Mouse (Mus musculus) neural tube, embryonic 15.5 days (tissue): Measurements from ENCODE around the gene 1700069L16Rik. TPM values are rescaled to one million over a fixed set of nuclear protein-coding genes. Genes with fewer than 3 reads are reported as not detected.

Experiments
- ATAC-seq: fragments of 200-750 bp; cut with Nextera tagmentation; 2 replicates; pipeline ENCODE4 v1.8.0; 2017; ENCODE audit warnings: mild to moderate bottlenecking, moderate TSS enrichment, moderate library complexity; ENCODE audit not compliant: low FRiP score
- H3K27ac ChIP-seq: fragments of 300-500 bp; sonication (generic); replicated peaks from 2 replicates; pipeline ENCODE4 v1.5.1; 2015; ENCODE audit warnings: mild to moderate bottlenecking, inconsistent platforms
- H3K27me3 ChIP-seq: fragments of 300-500 bp; sonication (generic); replicated peaks from 2 replicates; pipeline ENCODE4 v1.6.1; 2015; ENCODE audit warnings: inconsistent platforms
- H3K36me3 ChIP-seq: fragments of 300-500 bp; sonication (generic); 2 replicates; pipeline ENCODE4 v1.6.1; 2015; ENCODE audit warnings: inconsistent platforms
- H3K4me1 ChIP-seq: fragments of 300-500 bp; sonication (generic); 2 replicates; pipeline ENCODE4 v1.6.1; 2015; ENCODE audit warnings: inconsistent platforms
- H3K4me2 ChIP-seq: fragments of 300-500 bp; sonication (generic); 2 replicates; pipeline ENCODE4 v1.6.1; 2015; ENCODE audit warnings: inconsistent platforms, mild to moderate bottlenecking, moderate library complexity
- H3K4me3 ChIP-seq: fragments of 300-500 bp; sonication (generic); replicated peaks from 2 replicates; pipeline ENCODE4 v1.5.1; 2015; ENCODE audit warnings: mild to moderate bottlenecking, inconsistent platforms
- H3K9ac ChIP-seq: fragments of 300-500 bp; sonication (generic); replicated peaks from 2 replicates; pipeline ENCODE4 v1.6.1; 2015; ENCODE audit warnings: mild to moderate bottlenecking, inconsistent platforms
- H3K9me3 ChIP-seq: fragments of 300-500 bp; sonication (generic); replicated peaks from 2 replicates; pipeline ENCODE4 v1.6.1; 2016; ENCODE audit warnings: inconsistent platforms
- WGBS: fragments of 180-500 bp; shearing (Covaris S2); methylation state at CpG from one replicate; pipeline ENCODE4 v1.1.7; 2015; ENCODE audit warnings: mixed read lengths; 5-methylcytosine and 5-hydroxymethylcytosine counted together
- polyA plus RNA-seq: library from polyadenylated mRNA; unstranded; fragments of >200 nt; fragmentation: Nextera tagmentation; extraction: Ambion mirVana; gene quantifications from 2 replicates; pipeline ENCODE4 v1.2.1, GENCODE M21; 2015

1700069L16Rik gene
- polyA plus RNA-seq, 1 experiment from 2014 or later: not detected

- Histone ChIP-seq H3K27ac (no peak overlapping the region), H3K4me2 (no peak overlapping the region), H3K36me3 (no peaks in the 10 kb centered on the region), H3K4me3 (no peak overlapping the region), H3K27me3 (no peaks in the 10 kb centered on the region), H3K9me3 (no peaks in the 10 kb centered on the region), H3K9ac (no peak overlapping the region), H3K4me1 (peaks cover 12% of the 10 kb centered on the region; the same call in 1 of the 2 replicates)
- ATAC-seq: no peak
- WGBS: 57% methylated on average over 14 of the region's 14 CpGs
Observed at GRCm38 (mm10) chr5:113681219-113681618, 43.4 kb downstream of the 1700069L16Rik start.

- WGBS: 96% methylated on average over 4 of the region's 4 CpGs
- no peak overlapping the region for H3K4me3 ChIP-seq
Observed at GRCm38 (mm10) chr5:113679509-113679908, 45.1 kb downstream of the 1700069L16Rik start.

GRCm38 (mm10) chr5:113678743-113679452 is 45.7 kb downstream of the 1700069L16Rik start:
- H3K4me2 ChIP-seq: no peak overlapping the region
- no peaks in the 10 kb centered on the region for H3K9me3 ChIP-seq
- 65% methylated on average over 10 of the region's 10 CpGs for WGBS
- peaks cover 5% of the 10 kb centered on the region; the same call in 1 of the 2 replicates for H3K4me1 ChIP-seq
- ATAC-seq: no peak
- no peaks in the 10 kb centered on the region for H3K36me3 ChIP-seq
- H3K27ac ChIP-seq: no peak overlapping the region
- H3K9ac ChIP-seq: no peak overlapping the region
- H3K4me3 ChIP-seq: no peak overlapping the region
- H3K27me3 ChIP-seq: no peaks in the 10 kb centered on the region

More at GRCm38 (mm10) chr5:113679509-113679908, 45.1 kb downstream of the 1700069L16Rik start:
- Histone ChIP-seq H3K27ac (no peak overlapping the region), H3K9ac (no peak overlapping the region), H3K27me3 (no peaks in the 10 kb centered on the region), H3K4me2 (no peak overlapping the region), H3K36me3 (no peaks in the 10 kb centered on the region), H3K9me3 (no peaks in the 10 kb centered on the region), H3K4me1 (peaks cover 11% of the 10 kb centered on the region; the same call in 1 of the 2 replicates)
- no peak for ATAC-seq

DNA sequence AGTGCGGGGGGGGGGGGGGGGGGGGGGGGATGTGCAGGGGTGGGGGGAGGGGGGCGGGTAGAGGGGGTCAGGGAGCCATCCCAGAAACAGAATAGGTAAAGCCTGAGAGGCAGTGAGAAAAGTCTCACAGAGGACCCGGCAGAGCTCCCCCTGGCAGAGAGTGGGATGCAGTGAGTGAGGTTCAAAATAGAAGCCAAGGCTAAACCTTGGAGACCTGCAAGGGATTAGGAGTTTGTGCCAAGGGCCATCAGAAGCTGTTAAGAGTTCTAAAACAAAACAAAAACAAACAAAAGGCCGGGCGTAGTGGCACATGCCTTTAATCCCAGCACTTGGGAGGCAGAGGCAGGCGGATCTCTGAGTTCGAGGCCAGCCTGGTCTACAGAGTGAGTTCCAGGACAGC is 47.0 kb downstream of the 1700069L16Rik start:
- no peak overlapping the region for H3K4me3 ChIP-seq
- H3K9me3 ChIP-seq: no peaks in the 10 kb centered on the region
- no peak for ATAC-seq
- no peak overlapping the region for H3K9ac ChIP-seq
- no peaks in the 10 kb centered on the region for H3K4me1 ChIP-seq
- H3K36me3 ChIP-seq: no peaks in the 10 kb centered on the region
- H3K27ac ChIP-seq: no peak overlapping the region
- WGBS: 91% methylated on average over 5 of the region's 7 CpGs
- no peaks in the 10 kb centered on the region for H3K27me3 ChIP-seq
- H3K4me2 ChIP-seq: no peak overlapping the region

- Histone ChIP-seq H3K27ac (no peak overlapping the region), H3K36me3 (no peaks in the 10 kb centered on the region), H3K4me3 (no peak overlapping the region), H3K27me3 (no peaks in the 10 kb centered on the region), H3K4me1 (no peaks in the 10 kb centered on the region), H3K9me3 (no peaks in the 10 kb centered on the region), H3K9ac (no peak overlapping the region), H3K4me2 (no peak overlapping the region)
- no peak for ATAC-seq
- 71% methylated on average over 7 of the region's 7 CpGs for WGBS
Observed at GRCm38 (mm10) chr5:113674851-113675250, 49.7 kb downstream of the 1700069L16Rik start.

GRCm38 (mm10) chr5:113672456-113672855 is 52.1 kb downstream of the 1700069L16Rik start:
- H3K9ac ChIP-seq: no peak overlapping the region
- H3K36me3 ChIP-seq: no peaks in the 10 kb centered on the region
- no peaks in the 10 kb centered on the region for H3K4me1 ChIP-seq
- H3K9me3 ChIP-seq: no peaks in the 10 kb centered on the region
- H3K4me3 ChIP-seq: no peak overlapping the region
- no peak overlapping the region for H3K4me2 ChIP-seq
- no peak for ATAC-seq
- no peaks in the 10 kb centered on the region for H3K27me3 ChIP-seq
- WGBS: 87% methylated on average over 7 of the region's 7 CpGs
- no peak overlapping the region for H3K27ac ChIP-seq

- no peak overlapping the region for H3K9ac ChIP-seq
- WGBS: 80% methylated on average over 6 of the region's 6 CpGs
- H3K4me2 ChIP-seq: no peak overlapping the region
- no peaks in the 10 kb centered on the region for H3K9me3 ChIP-seq
- no peak overlapping the region for H3K27ac ChIP-seq
- H3K36me3 ChIP-seq: no peaks in the 10 kb centered on the region
- H3K4me3 ChIP-seq: no peak overlapping the region
- no peaks in the 10 kb centered on the region for H3K27me3 ChIP-seq
- no peak for ATAC-seq
- H3K4me1 ChIP-seq: no peaks in the 10 kb centered on the region
Observed at GRCm38 (mm10) chr5:113670597-113670996, 54.0 kb downstream of the 1700069L16Rik start.

DNA sequence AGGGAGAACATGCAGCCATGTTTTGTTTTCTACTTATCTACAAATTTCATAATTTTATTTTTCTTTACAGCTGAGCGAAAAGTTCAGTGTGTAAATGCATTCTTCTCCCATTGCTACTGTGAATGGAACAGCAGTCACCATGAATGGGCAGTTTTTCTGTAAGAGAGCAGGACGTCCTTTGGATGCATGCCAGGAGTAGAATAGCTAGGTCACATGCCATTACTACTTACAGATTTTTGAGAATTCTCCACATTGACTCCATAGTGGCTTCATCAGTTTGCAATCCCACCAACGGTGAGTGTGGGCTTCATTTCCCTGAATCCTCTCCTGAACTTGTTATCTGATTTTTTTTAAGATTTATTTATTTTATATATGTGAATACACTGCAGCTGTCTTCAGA is 54.5 kb downstream of the 1700069L16Rik start:
- H3K9ac ChIP-seq: no peak overlapping the region
- WGBS: 71% methylated on average over 3 of the region's 3 CpGs
- H3K27ac ChIP-seq: no peak overlapping the region
- H3K4me1 ChIP-seq: no peaks in the 10 kb centered on the region
- no peak overlapping the region for H3K4me3 ChIP-seq
- no peak for ATAC-seq
- H3K36me3 ChIP-seq: no peaks in the 10 kb centered on the region
- no peak overlapping the region for H3K4me2 ChIP-seq
- no peaks in the 10 kb centered on the region for H3K9me3 ChIP-seq
- H3K27me3 ChIP-seq: no peaks in the 10 kb centered on the region

DNA sequence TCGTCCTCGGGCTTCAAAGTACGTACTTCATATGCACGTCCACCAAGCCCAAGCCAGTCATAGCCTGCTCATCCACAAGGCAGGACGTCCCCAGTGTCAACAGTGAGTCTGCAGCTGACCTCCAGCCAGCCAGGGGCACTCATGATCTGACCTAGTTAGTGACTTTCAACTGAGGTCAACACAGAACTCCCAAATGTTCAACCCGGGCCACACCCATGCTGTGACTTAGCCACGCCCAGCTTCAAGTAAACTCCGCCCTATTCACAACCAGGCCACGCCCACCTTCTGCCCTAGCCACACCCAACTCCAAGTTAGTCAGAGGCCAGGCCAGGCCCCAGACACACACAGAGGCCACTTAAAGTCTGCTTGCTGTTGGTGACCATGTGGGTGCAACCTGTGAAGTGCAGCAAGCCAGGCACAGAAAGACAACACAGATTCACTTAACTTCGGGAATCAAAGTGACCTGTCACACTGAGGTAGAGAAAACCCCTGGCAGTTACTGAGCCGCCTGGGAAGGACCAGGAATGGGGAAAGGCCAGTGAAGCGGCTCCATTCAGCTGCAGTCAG is 59.9 kb downstream of the 1700069L16Rik start:
- Histone ChIP-seq H3K4me2 (no peak overlapping the region), H3K36me3 (no peaks in the 10 kb centered on the region), H3K4me1 (no peaks in the 10 kb centered on the region), H3K27ac (no peak overlapping the region), H3K4me3 (no peak overlapping the region), H3K27me3 (no peaks in the 10 kb centered on the region), H3K9me3 (no peaks in the 10 kb centered on the region), H3K9ac (no peak overlapping the region)
- no peak for ATAC-seq
- 82% methylated on average over 12 of the region's 12 CpGs for WGBS

GRCm38 (mm10) chr5:113664127-113664526 is 60.4 kb downstream of the 1700069L16Rik start:
- no peaks in the 10 kb centered on the region for H3K27me3 ChIP-seq
- no peaks in the 10 kb centered on the region for H3K4me1 ChIP-seq
- no peak overlapping the region for H3K27ac ChIP-seq
- H3K4me2 ChIP-seq: no peak overlapping the region
- H3K9ac ChIP-seq: no peak overlapping the region
- 93% methylated on average over 6 of the region's 6 CpGs for WGBS
- no peaks in the 10 kb centered on the region for H3K9me3 ChIP-seq
- no peaks in the 10 kb centered on the region for H3K36me3 ChIP-seq
- H3K4me3 ChIP-seq: no peak overlapping the region
- no peak for ATAC-seq

DNA sequence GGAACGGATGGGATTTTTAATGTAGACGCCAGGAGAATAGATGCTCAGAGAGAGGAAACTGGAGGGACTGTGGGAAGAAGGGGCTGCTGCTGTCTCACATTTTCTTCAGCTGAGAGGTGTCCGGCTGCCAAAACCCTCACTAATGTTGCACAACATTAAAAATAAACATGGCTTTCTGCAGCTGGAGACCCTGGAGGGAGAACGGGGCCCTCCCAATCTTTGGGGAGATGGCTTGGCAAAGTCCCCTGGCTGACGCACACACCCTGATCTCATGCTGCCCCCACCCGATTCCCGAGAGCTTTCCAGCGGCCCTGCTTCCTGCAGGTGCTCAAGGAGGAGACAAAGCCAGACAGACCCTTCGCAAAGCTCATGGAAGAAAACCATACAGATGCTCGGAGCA is 63.7 kb downstream of the 1700069L16Rik start:
- no peaks in the 10 kb centered on the region for H3K36me3 ChIP-seq
- H3K4me3 ChIP-seq: no peak overlapping the region
- H3K27ac ChIP-seq: no peak overlapping the region
- no peak overlapping the region for H3K9ac ChIP-seq
- no peaks in the 10 kb centered on the region for H3K4me1 ChIP-seq
- H3K9me3 ChIP-seq: no peaks in the 10 kb centered on the region
- H3K27me3 ChIP-seq: no peaks in the 10 kb centered on the region
- no peak for ATAC-seq
- 71% methylated on average over 10 of the region's 10 CpGs for WGBS
- no peak overlapping the region for H3K4me2 ChIP-seq

DNA sequence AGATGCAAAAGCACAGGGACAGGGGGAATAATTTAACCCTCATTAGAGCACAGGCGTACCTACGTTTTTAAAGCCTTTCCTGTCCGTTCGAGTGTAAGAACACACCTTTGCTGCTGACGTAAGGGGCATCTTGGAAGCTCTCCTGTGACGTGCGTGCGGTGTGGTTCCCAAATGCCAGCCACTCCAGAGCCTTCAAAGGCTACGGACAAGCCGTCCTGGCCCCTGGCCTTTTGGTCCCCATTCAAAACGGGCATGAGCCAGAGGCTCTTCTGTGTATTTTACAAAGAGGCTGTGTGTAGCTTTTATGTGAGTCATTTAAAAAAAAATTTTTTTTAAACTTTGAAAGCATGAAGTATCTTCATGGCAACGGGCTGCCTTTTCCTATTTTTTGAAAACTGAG is 69.8 kb downstream of the 1700069L16Rik start:
- no peaks in the 10 kb centered on the region for H3K36me3 ChIP-seq
- no peak overlapping the region for H3K27ac ChIP-seq
- WGBS: 79% methylated on average over 12 of the region's 12 CpGs
- no peak for ATAC-seq
- no peak overlapping the region for H3K4me3 ChIP-seq
- H3K4me1 ChIP-seq: peaks cover 13% of the 10 kb centered on the region
- no peak overlapping the region for H3K9ac ChIP-seq
- peaks cover 9% of the 10 kb centered on the region for H3K27me3 ChIP-seq
- H3K4me2 ChIP-seq: no peak overlapping the region
- H3K9me3 ChIP-seq: no peaks in the 10 kb centered on the region
